Mouse (Mus musculus) urinary bladder, adult 18-20 months (tissue): ENCODE measurements at regions not wholly inside any gene's neighbourhood (a gene's known extent, or its start where the extent isn't known, plus 50 kb on each side); places are given as distances from the start of the nearest gene placed in this dataset.

Experiments used
- DNase-seq, 2 experiments: peaks; one replicate each; pipeline ENCODE4 v3.0.0; 2022; ENCODE audit warnings: low spot score in 2 of 2, mixed read lengths in 2 of 2

GRCm38 (mm10) chr15:97127771-97128170, 72.0 kb upstream of the Slc38a4 start:
- no peak for DNase-seq

GRCm38 (mm10) chr15:97125836-97126822, 70.4 kb upstream of the Slc38a4 start:
- no peak for DNase-seq

GRCm38 (mm10) chr15:97122263-97122662, 66.5 kb upstream of the Slc38a4 start:
- no peak for DNase-seq

DNA sequence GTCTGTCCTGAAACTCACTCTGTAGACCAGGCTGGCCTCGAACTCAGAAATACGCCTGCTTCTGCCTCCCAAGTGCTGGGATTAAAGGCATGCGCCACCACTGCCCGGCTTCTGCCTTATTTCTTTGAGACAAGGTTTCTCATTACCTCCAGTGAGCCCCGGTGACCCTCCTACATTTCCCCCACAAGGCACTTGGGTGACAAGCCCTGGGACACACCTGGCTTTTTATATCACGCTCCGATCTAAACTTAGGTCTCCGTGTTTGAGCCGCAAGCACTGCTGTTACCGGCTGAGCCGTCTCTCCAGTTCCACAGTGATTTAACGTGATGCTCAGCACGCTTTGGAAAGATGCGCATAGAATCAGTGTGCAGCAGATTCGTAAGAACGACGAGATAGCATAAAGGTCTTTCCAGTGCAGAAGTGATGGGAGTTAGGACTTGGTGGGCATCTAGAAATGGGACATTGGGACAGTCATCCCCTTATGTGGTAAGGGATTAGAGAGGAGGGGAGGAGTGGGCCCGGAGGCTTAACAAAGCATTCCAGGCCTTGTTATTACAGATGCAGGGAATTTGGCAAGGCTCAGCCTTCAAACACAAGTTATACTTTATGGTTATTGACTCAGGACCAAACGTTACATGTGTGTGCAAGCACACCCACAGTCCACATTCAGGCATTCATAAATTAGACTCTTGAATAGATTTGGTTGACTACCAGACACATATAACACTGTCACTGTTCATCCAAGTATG, 56.9 kb upstream of the Slc38a4 start:
- DNase-seq: no peak

DNA sequence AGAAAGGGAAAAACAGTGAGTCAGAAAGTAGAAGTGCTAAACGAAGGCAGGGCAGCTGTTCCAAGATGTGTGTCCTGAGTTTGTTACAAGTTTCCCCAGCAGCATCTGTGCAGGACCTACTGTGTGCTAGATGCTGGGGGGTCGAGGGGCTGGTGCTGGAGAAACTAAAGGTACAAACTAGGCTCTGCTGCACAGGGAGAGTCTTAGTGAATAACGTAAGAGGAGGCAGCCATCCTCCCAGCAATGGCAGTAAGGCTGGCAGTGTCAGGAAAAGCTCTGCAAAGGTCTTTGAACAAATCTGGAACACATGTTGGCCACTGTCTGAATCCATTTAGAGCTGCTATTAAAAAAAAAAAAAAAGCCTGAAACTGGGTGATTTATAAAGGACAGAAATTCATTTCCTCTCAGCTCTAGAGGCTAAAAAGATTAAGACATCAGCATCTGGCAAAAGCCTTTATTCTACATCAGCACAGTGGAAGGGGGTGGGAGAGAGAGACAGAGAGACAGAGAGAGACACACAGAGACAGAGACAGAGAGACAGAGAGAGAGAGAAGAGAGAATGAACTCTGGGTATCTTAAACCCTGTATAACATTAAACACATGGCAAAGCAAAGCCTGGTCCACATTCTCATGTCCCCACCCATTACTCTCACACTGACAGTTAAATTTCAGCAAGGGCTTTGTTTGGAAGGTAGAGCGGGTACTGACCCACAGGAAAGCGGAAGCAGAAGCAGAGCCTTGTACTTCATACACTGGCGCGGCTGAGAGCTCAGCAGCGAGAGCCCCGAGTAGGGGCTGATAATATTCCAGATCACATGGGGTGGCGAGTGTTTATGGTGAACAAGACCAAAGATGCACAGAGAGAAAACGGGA, 55.8 kb upstream of the Slc38a4 start:
- DNase-seq: no peak

DNA sequence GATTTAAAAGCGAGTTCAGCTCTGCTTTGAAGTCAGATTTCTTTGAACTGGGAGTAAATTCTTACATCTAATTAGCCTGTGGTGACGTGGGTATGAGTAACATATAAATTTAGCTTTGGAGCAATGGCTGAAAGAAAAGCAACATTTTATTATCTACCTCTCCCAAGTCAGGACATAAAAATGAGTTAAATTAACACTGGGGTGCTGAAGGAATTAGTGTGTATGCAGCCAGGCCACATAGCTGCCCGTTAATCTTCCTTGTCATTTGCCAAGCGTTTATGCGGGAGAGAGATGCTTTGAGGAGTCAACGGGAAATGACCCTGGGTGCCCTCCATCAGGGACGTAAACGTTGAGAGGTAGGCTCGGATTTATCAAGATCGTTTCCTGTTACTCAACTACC, 52.0 kb upstream of the Slc38a4 start:
- no peak for DNase-seq

GRCm38 (mm10) chr15:97106556-97106955, 50.8 kb upstream of the Slc38a4 start:
- no peak for DNase-seq
